Mouse (Mus musculus) heart, embryonic 14.5 days (tissue): ENCODE measurements around the gene RPS10-NUDT3. TPM values are rescaled to one million over a fixed set of nuclear protein-coding genes. Genes with fewer than 3 reads are reported as not detected.

ENCODE experiments used
- polyA plus RNA-seq: library from polyadenylated mRNA; unstranded; fragments of >200 nt; fragmentation: Nextera tagmentation; extraction: Ambion mirVana; gene quantifications from 2 replicates; pipeline ENCODE4 v1.2.1, GENCODE M21; 2014

Gene RPS10-NUDT3
- polyA plus RNA-seq, 1 experiment from 2014 or later, result not detected

Other genes starting within 250 kb of the RPS10-NUDT3 start
- gene Grm4, start 113.8 kb downstream of the RPS10-NUDT3 start, polyA plus RNA-seq, result 0.12 TPM in 1 of 2 replicates, not detected in the other
- gene Hmga1, start 78.7 kb downstream of the RPS10-NUDT3 start, polyA plus RNA-seq, result 113 and 126 TPM in 2 replicates
- 18.5 and 24.2 TPM in 2 replicates for gene AI413582, start 69.5 kb downstream of the RPS10-NUDT3 start, polyA plus RNA-seq
- 52.9 and 67.0 TPM in 2 replicates for gene Nudt3, start 11.7 kb downstream of the RPS10-NUDT3 start, polyA plus RNA-seq
- 624 and 715 TPM in 2 replicates for gene Rps10, start 1.4 kb upstream of the RPS10-NUDT3 start, polyA plus RNA-seq
- 0.43 and 0.94 TPM in 2 replicates for gene Pacsin1, start 20.3 kb upstream of the RPS10-NUDT3 start, polyA plus RNA-seq
- 0.14 and 0.16 TPM in 2 replicates for gene Spdef, start 93.7 kb upstream of the RPS10-NUDT3 start, polyA plus RNA-seq
- gene D17Wsu92e, start 185.4 kb upstream of the RPS10-NUDT3 start, polyA plus RNA-seq, result 15.4 and 16.6 TPM in 2 replicates
- 213 and 228 TPM in 2 replicates for gene Snrpc, start 202.9 kb upstream of the RPS10-NUDT3 start, polyA plus RNA-seq
- gene Uhrf1bp1, start 221.2 kb upstream of the RPS10-NUDT3 start, polyA plus RNA-seq, result 3.2 and 3.3 TPM in 2 replicates